Comparison of ENCODE assay signal across 1 mouse cellular context in the genomic region with DNA sequence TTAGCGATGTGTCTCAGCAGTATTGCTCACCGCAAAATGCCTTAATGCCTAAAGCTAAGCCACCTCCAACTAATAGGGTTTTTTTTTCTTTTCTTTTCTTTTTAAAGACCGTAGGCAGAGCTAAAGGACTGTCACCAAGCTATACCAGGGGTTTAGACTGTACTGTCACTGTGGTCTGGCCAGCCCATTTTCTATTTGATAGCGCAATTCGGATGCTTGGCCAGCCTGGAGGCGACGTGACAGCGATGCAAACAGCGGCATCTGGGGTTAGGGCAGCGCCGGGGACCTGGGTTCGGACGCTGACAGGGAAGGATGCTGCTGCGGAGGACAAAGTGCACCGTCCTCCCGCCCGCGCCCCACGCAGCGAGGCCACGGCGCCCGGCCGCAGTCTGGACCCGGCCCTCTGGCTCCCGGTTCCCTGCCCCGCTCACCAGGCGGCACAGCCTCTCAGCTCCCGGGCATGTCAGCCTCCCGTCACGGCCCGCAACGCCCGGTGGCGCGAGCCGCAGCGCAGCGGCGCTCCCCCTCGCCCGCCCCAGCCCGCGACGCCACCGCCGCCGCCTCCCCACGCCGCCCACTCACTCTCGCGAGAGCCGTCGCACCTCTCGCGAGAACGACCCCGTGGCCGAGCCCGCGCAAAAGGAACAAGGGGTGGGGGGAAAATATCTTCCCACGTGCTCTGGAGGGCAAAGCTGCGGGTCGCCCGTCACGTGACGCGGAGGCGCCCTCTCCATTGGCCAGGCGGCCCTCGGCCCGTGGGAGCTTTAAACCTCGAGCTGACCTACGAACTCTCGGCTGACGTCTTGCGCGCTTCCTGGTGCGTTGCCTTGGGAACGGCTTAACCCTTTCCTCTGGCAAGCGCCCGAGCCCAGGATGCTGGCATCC.
TF ChIP-seq lines count a peak whose summit lies in the region.

A gene (minus strand): TSS at position 528 of the 885 bp plus-strand sequence.

TF ChIP-seq in CH12.LX, 34 proteins besides CTCF, POLR2A, EP300 and RAD21 (continued from another document):
- TF ChIP-seq KAT2A (IDR thresholded peaks at IDR 0.05; ENCODE audit: insufficient replicate concordance, low read length) (0 out of 2 replicates have a peak, but pooled peaks have one; percentile 65), MAZ (IDR thresholded peaks at IDR 0.05; ENCODE audit: low read depth, low read length) (no peak), SIN3A (IDR thresholded peaks at IDR 0.05; ENCODE audit: low read length) (peak; percentile 59; the same call in 1 of the 2 replicates), MAFK (IDR thresholded peaks at IDR 0.05; ENCODE audit: insufficient replicate concordance, low read length) (no peak), MAX (IDR thresholded peaks at IDR 0.05; ENCODE audit: low read length) (peak; percentile 99), SMC3 (IDR thresholded peaks at IDR 0.05; ENCODE audit: low read depth, low read length) (no peak), NELFE (IDR thresholded peaks at IDR 0.05; ENCODE audit: low read depth, low read length) (peak; percentile 47; the same call in 1 of the 2 replicates), NRF1 (IDR thresholded peaks at IDR 0.05; ENCODE audit: low read depth, low read length) (peak; percentile 54), ZMIZ1 (IDR thresholded peaks at IDR 0.05; ENCODE audit: low read depth, low read length) (no peak), MXI1 (IDR thresholded peaks at IDR 0.05; ENCODE audit: low read depth, low read length) (peak; percentile 92), JUND (conservative IDR thresholded peaks at IDR 0.05; ENCODE audit: low read depth, low read length) (no peak), MYC (IDR thresholded peaks at IDR 0.05; ENCODE audit: low read depth, low read length) (peak; percentile 87; the same call in 1 of the 2 replicates), CHD2 (IDR thresholded peaks at IDR 0.05; ENCODE audit: low read length) (peak; percentile 99), PAX5 (IDR thresholded peaks at IDR 0.05; ENCODE audit: low read length) (no peak), BHLHE40 (IDR thresholded peaks at IDR 0.05; ENCODE audit: low read depth, low read length) (peak; percentile 87), ZNF384 (IDR thresholded peaks at IDR 0.05; ENCODE audit: low read depth, low read length) (no peak), GABPA (IDR thresholded peaks at IDR 0.05; ENCODE audit: insufficient replicate concordance, low read depth, low read length) (no peak), UBTF (IDR thresholded peaks at IDR 0.05; ENCODE audit: low read depth, low read length) (no peak), ZKSCAN1 (IDR thresholded peaks at IDR 0.05; ENCODE audit: borderline replicate concordance, low read depth, low read length) (no peak), USF2 (conservative IDR thresholded peaks at IDR 0.05; ENCODE audit: low read depth, low read length) (peak; percentile 96), HCFC1 (IDR thresholded peaks at IDR 0.05; ENCODE audit: low read depth, low read length) (peak; percentile 63), RCOR1 (conservative IDR thresholded peaks at IDR 0.05; ENCODE audit: low read depth, low read length) (no peak), MEF2A (IDR thresholded peaks at IDR 0.05; ENCODE audit: borderline replicate concordance, low read depth, low read length) (0 out of 2 replicates have a peak, but pooled peaks have one; percentile 42), ETS1 (conservative IDR thresholded peaks at IDR 0.05; ENCODE audit: low read depth, low read length) (no peak)
